Mouse (Mus musculus) neural tube, embryonic 13.5 days (tissue): ENCODE data around the gene Tsc1. TPM values are rescaled to one million over a fixed set of nuclear protein-coding genes. Genes with fewer than 3 reads are reported as not detected.

Source experiments
- ATAC-seq: fragments of 200-750 bp; cut with Nextera tagmentation; 2 replicates; pipeline ENCODE4 v1.8.0; 2017; ENCODE audit warnings: low read depth, mild to moderate bottlenecking, moderate TSS enrichment, moderate library complexity
- H3K27ac ChIP-seq: fragments of 300-500 bp; sonication (generic); replicated peaks from 2 replicates; pipeline ENCODE4 v1.5.1; 2015; ENCODE audit warnings: moderate library complexity, mild to moderate bottlenecking, inconsistent platforms
- H3K27me3 ChIP-seq: fragments of 300-500 bp; sonication (generic); 2 replicates; pipeline ENCODE4 v1.6.1; 2015; ENCODE audit warnings: mild to moderate bottlenecking, inconsistent platforms
- H3K36me3 ChIP-seq: fragments of 300-500 bp; sonication (generic); 2 replicates; pipeline ENCODE4 v1.6.1; 2015; ENCODE audit warnings: mild to moderate bottlenecking, inconsistent platforms
- H3K4me1 ChIP-seq: fragments of 300-500 bp; sonication (generic); replicated peaks from 2 replicates; pipeline ENCODE4 v1.6.1; 2015; ENCODE audit warnings: inconsistent platforms
- H3K4me2 ChIP-seq: fragments of 300-500 bp; sonication (generic); 2 replicates; pipeline ENCODE4 v1.6.1; 2015; ENCODE audit warnings: inconsistent platforms, mild to moderate bottlenecking, moderate library complexity
- H3K4me3 ChIP-seq: fragments of 300-500 bp; sonication (generic); 2 replicates; pipeline ENCODE4 v1.5.1; 2015; ENCODE audit warnings: mild to moderate bottlenecking, inconsistent platforms
- H3K9ac ChIP-seq: fragments of 300-500 bp; sonication (generic); 2 replicates; pipeline ENCODE4 v1.6.1; 2015; ENCODE audit warnings: moderate library complexity, mild to moderate bottlenecking, inconsistent platforms
- H3K9me3 ChIP-seq: fragments of 300-500 bp; sonication (generic); 2 replicates; pipeline ENCODE4 v1.6.1; 2016; ENCODE audit warnings: inconsistent platforms
- WGBS: fragments of 180-500 bp; shearing (Covaris S2); methylation state at CpG from one replicate; pipeline ENCODE4 v1.1.7; 2015; 5-methylcytosine and 5-hydroxymethylcytosine counted together
- microRNA-seq: library from miRNA; unstranded; fragments of <30 nt; microRNA quantifications from one replicate; pipeline ENCODE4, GENCODE M21; 2016
- polyA plus RNA-seq: library from polyadenylated mRNA; unstranded; fragments of >200 nt; fragmentation: Nextera tagmentation; extraction: Ambion mirVana; gene quantifications from 2 replicates; pipeline ENCODE4 v1.2.1, GENCODE M21; 2015

Tsc1 gene
- polyA plus RNA-seq, 1 experiment from 2014 or later: 30.2 TPM

GRCm38 (mm10) chr2:28706787-28707186 is 65.8 kb downstream of the Tsc1 start:
- H3K27me3 ChIP-seq: peaks cover 1% of the 10 kb centered on the region; the same call in 1 of the 2 replicates
- no peaks in the 10 kb centered on the region for H3K9me3 ChIP-seq
- no peak overlapping the region for H3K9ac ChIP-seq
- 74% methylated on average over 6 of the region's 6 CpGs for WGBS
- H3K27ac ChIP-seq: no peak overlapping the region
- H3K4me3 ChIP-seq: no peak overlapping the region
- no peaks in the 10 kb centered on the region for H3K36me3 ChIP-seq
- ATAC-seq: no peak
- H3K4me2 ChIP-seq: no peak overlapping the region
- peaks cover 6% of the 10 kb centered on the region; the same call in 1 of the 2 replicates for H3K4me1 ChIP-seq

- no peaks in the 10 kb centered on the region for H3K27me3 ChIP-seq
- H3K9me3 ChIP-seq: no peaks in the 10 kb centered on the region
- no peak overlapping the region for H3K4me2 ChIP-seq
- 81% methylated on average over 8 of the region's 8 CpGs for WGBS
- ATAC-seq: no peak
- H3K9ac ChIP-seq: no peak overlapping the region
- H3K36me3 ChIP-seq: no peaks in the 10 kb centered on the region
- H3K27ac ChIP-seq: no peak overlapping the region
- no peak overlapping the region for H3K4me3 ChIP-seq
- H3K4me1 ChIP-seq: peaks cover 6% of the 10 kb centered on the region; the same call in 1 of the 2 replicates
Measured at GRCm38 (mm10) chr2:28713036-28713435, 72.0 kb downstream of the Tsc1 start.

GRCm38 (mm10) chr2:28722419-28722818 is 81.4 kb downstream of the Tsc1 start:
- Histone ChIP-seq H3K36me3 (no peaks in the 10 kb centered on the region), H3K9ac (no peak overlapping the region), H3K4me1 (peaks cover 18% of the 10 kb centered on the region), H3K9me3 (no peaks in the 10 kb centered on the region), H3K27me3 (peaks cover 7% of the 10 kb centered on the region; the same call in 1 of the 2 replicates), H3K4me3 (no peak overlapping the region), H3K4me2 (no peak overlapping the region), H3K27ac (no peak overlapping the region)
- ATAC-seq: no peak
- 90% methylated on average over 8 of the region's 8 CpGs for WGBS

GRCm38 (mm10) chr2:28723912-28724311 is 82.9 kb downstream of the Tsc1 start:
- 71% methylated on average over 9 of the region's 9 CpGs for WGBS
- Histone ChIP-seq H3K27me3 (peaks cover 7% of the 10 kb centered on the region; the same call in 1 of the 2 replicates), H3K36me3 (no peaks in the 10 kb centered on the region), H3K27ac (no peak overlapping the region), H3K9me3 (no peaks in the 10 kb centered on the region), H3K4me2 (no peak overlapping the region), H3K4me3 (no peak overlapping the region), H3K9ac (no peak overlapping the region), H3K4me1 (peaks cover 30% of the 10 kb centered on the region)
- ATAC-seq: peak; percentile 48; the same call in 1 of the 2 replicates

- H3K9me3 ChIP-seq: no peaks in the 10 kb centered on the region
- WGBS: 8% methylated on average over 16 of the region's 16 CpGs
- H3K27me3 ChIP-seq: peaks cover 7% of the 10 kb centered on the region; the same call in 1 of the 2 replicates
- H3K36me3 ChIP-seq: no peaks in the 10 kb centered on the region
- H3K4me3 ChIP-seq: no peak overlapping the region
- no peak overlapping the region for H3K4me2 ChIP-seq
- peak overlapping the region; percentile 43 for H3K27ac ChIP-seq
- H3K4me1 ChIP-seq: peaks cover 23% of the 10 kb centered on the region
- H3K9ac ChIP-seq: peak overlapping the region; percentile 49; the same call in 1 of the 2 replicates
- peak; percentile 72 for ATAC-seq
Measured at GRCm38 (mm10) chr2:28727786-28728404, 86.9 kb downstream of the Tsc1 start.

GRCm38 (mm10) chr2:28730676-28731075 is 89.6 kb downstream of the Tsc1 start:
- Histone ChIP-seq H3K36me3 (no peaks in the 10 kb centered on the region), H3K9me3 (no peaks in the 10 kb centered on the region), H3K9ac (no peak overlapping the region), H3K4me2 (no peak overlapping the region), H3K27me3 (peaks cover 7% of the 10 kb centered on the region; the same call in 1 of the 2 replicates), H3K4me1 (peaks cover 19% of the 10 kb centered on the region), H3K27ac (no peak overlapping the region), H3K4me3 (no peak overlapping the region)
- no peak for ATAC-seq

GRCm38 (mm10) chr2:28737112-28737511 is 96.1 kb downstream of the Tsc1 start:
- Histone ChIP-seq H3K36me3 (no peaks in the 10 kb centered on the region), H3K4me2 (no peak overlapping the region), H3K27me3 (peaks cover 22% of the 10 kb centered on the region; the same call in 1 of the 2 replicates), H3K4me1 (peaks cover 15% of the 10 kb centered on the region), H3K4me3 (no peak overlapping the region), H3K9ac (no peak overlapping the region), H3K27ac (no peak overlapping the region), H3K9me3 (no peaks in the 10 kb centered on the region)
- ATAC-seq: 0 out of 2 replicates have a peak, but pooled peaks have one; percentile 40
- WGBS: 70% methylated on average over 5 of the region's 5 CpGs

- peaks cover 15% of the 10 kb centered on the region for H3K4me1 ChIP-seq
- WGBS: 86% methylated on average over 5 of the region's 5 CpGs
- no peaks in the 10 kb centered on the region for H3K36me3 ChIP-seq
- no peak for ATAC-seq
- no peak overlapping the region for H3K27ac ChIP-seq
- no peak overlapping the region for H3K4me3 ChIP-seq
- H3K9me3 ChIP-seq: no peaks in the 10 kb centered on the region
- no peak overlapping the region for H3K9ac ChIP-seq
- peaks cover 18% of the 10 kb centered on the region; the same call in 1 of the 2 replicates for H3K27me3 ChIP-seq
- no peak overlapping the region for H3K4me2 ChIP-seq
Measured at GRCm38 (mm10) chr2:28740159-28740558, 99.1 kb downstream of the Tsc1 start.

Small RNA genes within 50 kb of the gene (microRNA-seq; reads per million reads assigned to microRNA genes)
- gene Gm22824 (not detected), gene Mir3088 (0.74 reads per million)

Other genes starting within 250 kb of the Tsc1 start
- 10.3 and 11.1 TPM in 2 replicates for gene Ppp1r26, start 194.4 kb upstream of the Tsc1 start, polyA plus RNA-seq
- 2.6 and 2.8 TPM in 2 replicates for gene 1700007K13Rik, start 174.9 kb upstream of the Tsc1 start, polyA plus RNA-seq
- 52.7 and 56.2 TPM in 2 replicates for gene Mrps2, start 173.2 kb upstream of the Tsc1 start, polyA plus RNA-seq
- 1.6 and 1.7 TPM in 2 replicates for gene Gbgt1, start 144.3 kb upstream of the Tsc1 start, polyA plus RNA-seq
- gene Gm10134, start 135.1 kb upstream of the Tsc1 start, polyA plus RNA-seq: 2.6 and 4.0 TPM in 2 replicates
- gene Ralgds, start 128.1 kb upstream of the Tsc1 start, polyA plus RNA-seq: 86.3 and 90.7 TPM in 2 replicates
- gene Cel, start 77.8 kb upstream of the Tsc1 start, polyA plus RNA-seq: not detected in 2 replicates
- gene Gtf3c5, start 57.5 kb upstream of the Tsc1 start, polyA plus RNA-seq: 42.1 and 43.5 TPM in 2 replicates
- 0.17 and 0.45 TPM in 2 replicates for gene Gfi1b, start 19.2 kb upstream of the Tsc1 start, polyA plus RNA-seq
- gene Spaca9, start 58.5 kb downstream of the Tsc1 start, polyA plus RNA-seq: 0.64 and 0.85 TPM in 2 replicates
- 0.50 and 0.73 TPM in 2 replicates for gene Ak8, start 58.9 kb downstream of the Tsc1 start, polyA plus RNA-seq
- gene Gtf3c4, start 199.1 kb downstream of the Tsc1 start, polyA plus RNA-seq: 16.9 and 17.6 TPM in 2 replicates
- 10.3 and 10.5 TPM in 2 replicates for gene Ddx31, start 199.2 kb downstream of the Tsc1 start, polyA plus RNA-seq